In the genomic region with DNA sequence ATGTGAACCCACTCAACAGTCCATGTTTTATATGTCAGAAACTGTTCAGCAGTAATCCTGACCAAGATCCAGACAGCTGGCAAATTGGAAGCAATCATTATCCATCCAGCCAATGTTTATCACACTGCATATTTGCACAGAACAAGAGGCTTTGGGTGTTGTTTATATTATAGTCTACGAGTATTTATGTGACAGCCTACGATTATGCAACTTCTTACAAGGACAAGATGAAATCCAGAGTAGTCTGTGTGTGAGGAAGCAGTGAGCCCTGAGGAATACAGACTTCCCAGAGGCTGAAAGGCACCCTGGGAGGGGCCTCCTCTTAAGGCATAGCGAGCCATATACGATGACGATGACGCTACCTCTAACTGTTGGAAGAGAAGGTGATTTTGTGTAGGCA, we compare ENCODE assay signal across 18 mouse cellular contexts. TPM values are rescaled to one million over a fixed set of nuclear protein-coding genes. Genes with fewer than 3 reads are reported as not detected.
A peak's percentile ranks its signal among the peaks of the same experiment; 100 is the strongest.
DNase-seq lines count a peak whose midpoint lies in the region; ATAC-seq and TF ChIP-seq lines count a peak whose summit lies in the region.
"Had no signal": no experiment of that assay in that cellular context is flagged by ENCODE, and none has a peak within 500 bp of the region (broad histone marks: within the 10 kb centered on the region; RNA-seq: fewer than 3 reads in every experiment).

No protein-coding gene starts in this region.

- no peaks in the 10 kb centered on the region for H3K9me3 ChIP-seq in lung, embryonic 14.5 days (ENCODE audit: low read depth, low read length)
- H3K9me3 ChIP-seq in forebrain, postnatal 0 days (ENCODE audit: low read length), result no peaks in the 10 kb centered on the region
- H3K9me3 ChIP-seq in hindbrain, embryonic 12.5 days (replicated peaks), result no peaks in the 10 kb centered on the region
- H3K9me3 ChIP-seq: embryonic facial prominence, embryonic 12.5 days; limb, embryonic 15.5 days had no signal

- H3K27ac ChIP-seq in lung, embryonic 14.5 days (ENCODE audit: low read depth), result peak overlapping the region; percentile 86
- H3K27ac ChIP-seq in forebrain, postnatal 0 days (ENCODE audit: low read depth, low read length), result no peak overlapping the region
- peak overlapping the region; percentile 42 for H3K27ac ChIP-seq in small intestine, adult 2 months (ENCODE audit: insufficient read depth, low read depth, low read length)
- no peak overlapping the region for H3K27ac ChIP-seq in hindbrain, embryonic 12.5 days
- H3K27ac ChIP-seq: embryonic facial prominence, embryonic 12.5 days; hindbrain, embryonic 14.5 days; left cerebral cortex, adult 2 months; limb, embryonic 15.5 days had no signal

- ATAC-seq in lung, embryonic 14.5 days (ENCODE audit: insufficient read depth), result peak; percentile 63
- ATAC-seq in forebrain, postnatal 0 days, result peak; percentile 85
- ATAC-seq in hindbrain, embryonic 12.5 days (ENCODE audit: low FRiP score), result no peak

- H3K4me3 ChIP-seq in lung, embryonic 14.5 days (ENCODE audit: low read depth, low read length), result no peak overlapping the region
- no peak overlapping the region for H3K4me3 ChIP-seq in lung, adult 2 months (replicated peaks; ENCODE audit: extremely low read depth, low read depth, low read length)
- no peak overlapping the region for H3K4me3 ChIP-seq in forebrain, postnatal 0 days (ENCODE audit: low read depth, low read length)
- no peak overlapping the region for H3K4me3 ChIP-seq in small intestine, adult 2 months (ENCODE audit: low read depth, low read length)
- no peak overlapping the region for H3K4me3 ChIP-seq in hindbrain, embryonic 12.5 days
- H3K4me3 ChIP-seq: embryonic facial prominence, embryonic 12.5 days; left cerebral cortex, adult 2 months; limb, embryonic 15.5 days; myocyte had no signal

- TF ChIP-seq CTCF in lung, embryonic 14.5 days (IDR thresholded peaks at IDR 0.05; ENCODE audit: low read depth), result no peak
- no peak for TF ChIP-seq CTCF in lung, adult 2 months (IDR thresholded peaks at IDR 0.05; ENCODE audit: insufficient read depth, low read length)
- TF ChIP-seq CTCF in forebrain, postnatal 0 days (IDR thresholded peaks at IDR 0.05; ENCODE audit: low read depth), result no peak
- TF ChIP-seq CTCF in small intestine, adult 2 months (IDR thresholded peaks at IDR 0.05; ENCODE audit: extremely low read depth, insufficient read length, insufficient replicate concordance, low read depth, low read length), result no peak

- H3K4me2 ChIP-seq in lung, embryonic 14.5 days, result no peak overlapping the region
- H3K4me2 ChIP-seq in forebrain, postnatal 0 days (ENCODE audit: low read depth), result no peak overlapping the region
- H3K4me2 ChIP-seq in hindbrain, embryonic 12.5 days (replicated peaks), result no peak overlapping the region
- H3K4me2 ChIP-seq: embryonic facial prominence, embryonic 12.5 days; hindbrain, embryonic 14.5 days; limb, embryonic 15.5 days had no signal

- no peaks in the 10 kb centered on the region for H3K27me3 ChIP-seq in lung, embryonic 14.5 days (ENCODE audit: insufficient read depth, low read length)
- H3K27me3 ChIP-seq in forebrain, postnatal 0 days (ENCODE audit: insufficient read depth, low read length), result no peaks in the 10 kb centered on the region
- H3K27me3 ChIP-seq in small intestine, adult 2 months (ENCODE audit: control insufficient read depth, insufficient read depth, low read length), result no peaks in the 10 kb centered on the region
- no peaks in the 10 kb centered on the region for H3K27me3 ChIP-seq in hindbrain, embryonic 12.5 days
- H3K27me3 ChIP-seq: embryonic facial prominence, embryonic 12.5 days; limb, embryonic 15.5 days had no signal

- peak; percentile 67 to 73 for DNase-seq in heart, adult 18-20 months
- DNase-seq in heart, postnatal 25 days (ENCODE audit: low spot score), result no peak
- DNase-seq in lung, embryonic 14.5 days, result peak; percentile 90
- no peak for DNase-seq in lung, adult 2 months
- DNase-seq in forebrain, postnatal 0 days, result peak; percentile 70
- no peak for DNase-seq in adrenal gland, postnatal 25 days
- DNase-seq: cerebellum, adult 9-11 months had no signal

- intact Hi-C loops in heart, postnatal 25 days (cut with DNase I), result loop anchor here (5.0 kb wide), 1 partner anchor 107 kb away; no protein-coding TSS in a partner anchor

- H3K36me3 ChIP-seq in lung, embryonic 14.5 days (ENCODE audit: insufficient read depth), result no peaks in the 10 kb centered on the region
- no peaks in the 10 kb centered on the region for H3K36me3 ChIP-seq in forebrain, postnatal 0 days (ENCODE audit: insufficient read depth)
- no peaks in the 10 kb centered on the region for H3K36me3 ChIP-seq in small intestine, adult 2 months (ENCODE audit: control insufficient read depth, insufficient read depth, low read length)
- H3K36me3 ChIP-seq in hindbrain, embryonic 12.5 days, result no peaks in the 10 kb centered on the region
- H3K36me3 ChIP-seq: embryonic facial prominence, embryonic 12.5 days; limb, embryonic 15.5 days had no signal

- H3K9ac ChIP-seq in lung, embryonic 14.5 days, result no peak overlapping the region
- no peak overlapping the region for H3K9ac ChIP-seq in forebrain, postnatal 0 days
- H3K9ac ChIP-seq in hindbrain, embryonic 12.5 days, result no peak overlapping the region
- H3K9ac ChIP-seq: embryonic facial prominence, embryonic 12.5 days; hindbrain, embryonic 14.5 days; limb, embryonic 15.5 days had no signal

- no peak for TF ChIP-seq POLR2A in lung, adult 2 months (IDR thresholded peaks at IDR 0.05; ENCODE audit: borderline replicate concordance, extremely low read depth, low read depth, low read length)
- TF ChIP-seq POLR2A in small intestine, adult 2 months (IDR thresholded peaks at IDR 0.05; ENCODE audit: low read depth, low read length), result no peak

- H3K4me1 ChIP-seq in lung, embryonic 14.5 days (ENCODE audit: insufficient read depth), result peaks cover 50% of the 10 kb centered on the region
- H3K4me1 ChIP-seq in lung, adult 2 months (ENCODE audit: control insufficient read depth, insufficient read depth, low read length), result peaks cover 28% of the 10 kb centered on the region
- H3K4me1 ChIP-seq in forebrain, postnatal 0 days (ENCODE audit: insufficient read depth), result no peaks in the 10 kb centered on the region
- H3K4me1 ChIP-seq in small intestine, adult 2 months (ENCODE audit: control insufficient read depth, insufficient read depth, insufficient read length, low read length), result peaks cover 19% of the 10 kb centered on the region
- H3K4me1 ChIP-seq in hindbrain, embryonic 12.5 days, result peaks cover 6% of the 10 kb centered on the region; the same call in 1 of the 2 replicates

- WGBS in lung, embryonic 14.5 days, result 41% methylated on average over 6 of the region's 6 CpGs
- 47% methylated on average over 6 of the region's 6 CpGs for WGBS in lung, adult 2 months
- WGBS in forebrain, postnatal 0 days, result 59% methylated on average over 6 of the region's 6 CpGs
- WGBS in small intestine, adult 2 months, result 62% methylated on average over 6 of the region's 6 CpGs
- 88% methylated on average over 6 of the region's 6 CpGs for WGBS in hindbrain, embryonic 12.5 days

RNA-seq across cellular contexts. Expression of a gene that starts 36.0 kb away (rescaled TPM):
- total RNA-seq in heart, adult 18-20 months (2021), result not detected
- total RNA-seq in heart, postnatal 25 days (2021), result not detected
- 0.14 TPM in 1 of 2 replicates, not detected in the other for polyA plus RNA-seq in lung, embryonic 14.5 days (2014; fragmentation: Nextera tagmentation; extraction: Ambion mirVana)
- polyA plus RNA-seq in lung, adult 2 months (2012; rRNA removed), result 0.40 and 0.43 TPM in 2 replicates
- total RNA-seq in forebrain, postnatal 0 days (2014; rRNA removed), result 0.19 TPM in 1 of 2 replicates, not detected in the other
- 0.17 and 0.20 TPM in 2 replicates for polyA plus RNA-seq in forebrain, postnatal 0 days (2015; fragmentation: Nextera tagmentation; extraction: Ambion mirVana)
- polyA plus RNA-seq in small intestine, adult 2 months (2012; rRNA removed), result not detected in 2 replicates
- polyA plus RNA-seq in hindbrain, embryonic 12.5 days (2016; fragmentation: Nextera tagmentation; extraction: Ambion mirVana), result not detected in 2 replicates
- 0.18 TPM in 1 of 2 replicates, not detected in the other for total RNA-seq in adrenal gland, postnatal 25 days (2021)
- total RNA-seq: left cerebral cortex, adult 2 months; megakaryocyte-erythroid progenitor cell, adult 5-6 weeks; MEL had no signal
- polyA plus RNA-seq: kidney, embryonic 14.5 days; myocyte; urinary bladder, adult 2 months had no signal

Comparison
In these comparisons a context has a peak if more than half of its experiments do, and no peak if none do; other contexts are left out.
1. DNase-seq: peak in heart, adult 18-20 months (2 of 2), lung, embryonic 14.5 days (single experiment) and forebrain, postnatal 0 days (single experiment); none in heart, postnatal 25 days (single experiment), lung, adult 2 months (single experiment) and adrenal gland, postnatal 25 days (single experiment).
2. H3K27ac ChIP-seq: peak in lung, embryonic 14.5 days (single experiment) and small intestine, adult 2 months (single experiment); none in forebrain, postnatal 0 days (single experiment) and hindbrain, embryonic 12.5 days (single experiment).